Mouse (Mus musculus) lung, postnatal 25 days (tissue): ENCODE results near the gene Lmod1.

Source experiments
- DNase-seq: peaks from one replicate; pipeline ENCODE4 v3.0.0; 2022; ENCODE audit warnings: low spot score

Lmod1 gene

DNA sequence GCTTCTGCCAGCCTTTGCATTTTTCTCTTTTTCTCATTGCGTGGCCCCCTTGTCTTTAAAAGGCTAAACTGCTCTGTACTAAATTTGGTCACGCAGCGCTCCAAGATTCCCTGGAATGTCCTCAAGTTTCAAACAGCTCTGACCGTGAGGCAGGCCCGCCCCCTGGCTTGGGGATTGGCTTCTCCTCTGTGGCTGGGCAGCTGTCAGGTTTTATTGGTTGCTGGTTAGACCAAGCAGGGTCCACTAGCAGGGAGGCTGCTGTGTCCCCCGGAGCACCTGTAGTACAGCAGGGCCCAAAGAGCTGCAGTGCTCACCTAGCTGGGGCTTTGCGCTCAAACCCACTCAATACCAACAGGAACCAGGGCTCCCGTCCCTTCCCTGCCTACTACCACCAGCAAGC, at the start of gene Lmod1:
TSS of gene Lmod1 (plus strand) at position 237 of the 400 bp plus-strand sequence.
- DNase-seq = peak; percentile 59

DNA sequence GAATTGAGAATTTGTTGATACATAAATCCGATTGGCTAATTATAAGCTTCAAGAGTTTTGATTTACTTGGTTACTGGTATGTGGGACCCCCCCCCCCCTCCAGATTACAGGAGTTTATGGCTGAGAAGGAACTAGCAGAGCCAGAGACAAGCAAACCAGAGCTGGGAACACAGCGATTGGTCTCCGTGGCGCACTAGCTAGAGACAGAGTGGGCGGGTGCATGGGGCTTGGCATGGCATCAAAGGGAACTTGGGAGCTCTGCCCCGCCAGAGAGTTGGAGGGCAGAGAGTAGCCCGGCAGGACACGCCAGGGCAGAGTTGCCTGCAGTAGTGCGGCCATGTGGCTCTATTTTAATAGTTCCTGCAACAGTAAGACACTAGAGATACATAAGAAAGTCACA, 44.0 kb upstream of the Lmod1 start:
- DNase-seq = peak; percentile 88

DNA sequence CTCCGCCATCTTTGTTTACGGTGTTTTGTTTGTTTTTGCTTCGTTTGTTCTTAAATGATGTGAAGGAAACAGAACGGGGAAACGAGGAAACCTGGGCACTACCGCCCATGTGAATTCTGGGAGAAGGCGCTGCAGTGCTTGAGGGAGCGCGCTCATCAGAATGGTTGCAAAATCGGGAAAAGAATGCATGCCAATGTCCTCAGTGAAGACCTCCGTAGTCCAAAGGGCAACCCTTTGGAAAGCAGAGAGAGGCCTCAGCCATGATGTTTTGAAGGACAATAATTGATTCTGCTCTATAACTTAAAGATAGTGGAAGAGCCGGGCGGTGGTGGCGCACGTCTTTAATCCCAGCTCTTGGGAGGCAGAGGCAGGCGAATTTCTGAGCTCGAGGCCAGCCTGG, 42.8 kb upstream of the Lmod1 start:
- no peak for DNase-seq

DNA sequence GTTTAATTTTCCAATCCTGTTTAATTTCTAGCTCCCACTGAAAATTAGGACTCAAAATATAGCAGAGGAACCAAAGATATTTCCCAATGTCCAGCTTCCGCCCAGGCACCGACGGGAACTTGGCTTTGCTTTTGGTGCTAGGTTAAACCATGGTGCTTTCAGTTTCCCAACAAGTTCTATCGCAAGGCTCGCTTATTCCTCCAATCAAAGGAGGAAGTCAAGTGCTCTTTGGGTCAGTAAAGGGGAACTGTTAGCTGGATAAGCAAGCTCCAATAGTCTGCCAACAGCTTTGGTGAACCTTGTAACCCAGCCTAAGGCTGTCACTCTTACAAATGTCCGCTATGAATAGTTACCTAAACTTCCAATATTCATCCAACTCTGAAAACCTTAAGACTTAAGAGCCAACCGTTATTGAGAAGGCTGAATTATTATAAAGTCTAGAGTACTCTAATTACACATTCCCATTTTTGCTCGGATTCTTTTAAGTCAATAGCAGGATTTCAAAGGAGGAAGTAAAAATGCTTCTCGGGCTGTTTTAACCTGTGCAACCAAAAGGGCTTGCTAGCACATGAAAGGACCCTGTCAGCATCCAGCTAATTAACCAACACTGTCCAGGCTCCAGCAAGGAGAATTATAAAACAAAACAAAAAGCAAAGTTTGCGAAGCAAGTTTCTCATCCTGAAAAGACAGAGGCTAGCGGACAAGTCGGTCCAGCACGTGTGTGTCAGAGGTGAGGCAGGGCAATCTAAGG, 41.9 kb upstream of the Lmod1 start:
- peak; percentile 81 for DNase-seq

DNA sequence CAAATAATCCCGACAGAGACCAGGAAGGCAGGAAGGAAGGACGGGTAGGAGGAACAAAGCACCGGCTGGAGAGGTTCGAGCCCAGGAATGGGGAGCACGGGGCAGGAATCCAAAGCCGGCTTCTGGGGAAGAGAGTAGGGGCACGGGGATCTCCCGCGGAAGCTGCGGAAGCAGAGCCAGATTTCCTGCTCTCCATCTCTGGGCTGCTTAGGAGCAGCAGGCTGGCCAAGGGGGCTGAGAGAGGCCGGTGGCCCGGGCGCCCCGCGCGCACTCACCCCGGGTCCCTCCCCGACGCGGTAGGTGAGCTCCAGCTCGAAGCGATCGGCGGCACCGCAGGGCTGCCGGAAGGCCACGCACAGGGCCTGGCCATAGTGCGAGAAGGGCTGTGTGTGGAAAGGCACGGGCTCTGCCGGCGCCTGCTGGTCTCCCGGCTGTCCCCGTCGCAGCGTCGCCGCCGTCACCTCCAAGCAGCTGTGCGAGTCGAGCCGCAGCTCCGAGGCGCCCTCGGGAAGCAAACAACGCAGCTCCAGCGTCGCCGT, 41.3 kb upstream of the Lmod1 start:
- DNase-seq = no peak

DNA sequence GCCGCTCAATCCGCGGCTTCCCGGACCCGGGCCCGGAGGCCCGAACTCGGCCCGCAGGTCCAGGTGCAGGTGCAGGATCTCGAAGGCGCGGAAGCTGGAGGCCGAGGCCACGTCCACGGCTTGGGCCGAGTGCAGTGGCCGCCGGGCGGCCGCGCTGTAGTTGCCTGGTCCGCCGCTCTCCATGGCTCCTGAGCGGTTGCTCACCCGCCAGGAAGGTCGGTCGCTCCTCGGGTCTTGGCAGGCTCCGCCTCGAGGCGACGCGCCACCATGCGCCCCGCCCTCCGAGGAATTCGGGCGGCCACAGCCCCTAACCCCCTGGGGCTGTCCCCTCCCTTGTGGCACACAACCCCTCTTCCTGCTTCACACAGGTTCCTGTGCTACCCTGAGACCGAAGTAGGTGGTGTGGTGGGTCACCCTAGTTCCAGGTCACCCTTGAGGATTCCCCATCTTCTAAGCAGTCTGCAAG, 40.7 kb upstream of the Lmod1 start, which contains the start of gene Rnpep:
TSS of gene Rnpep (minus strand) at position 259 of the 466 bp plus-strand sequence.
- peak; percentile 70 for DNase-seq

DNA sequence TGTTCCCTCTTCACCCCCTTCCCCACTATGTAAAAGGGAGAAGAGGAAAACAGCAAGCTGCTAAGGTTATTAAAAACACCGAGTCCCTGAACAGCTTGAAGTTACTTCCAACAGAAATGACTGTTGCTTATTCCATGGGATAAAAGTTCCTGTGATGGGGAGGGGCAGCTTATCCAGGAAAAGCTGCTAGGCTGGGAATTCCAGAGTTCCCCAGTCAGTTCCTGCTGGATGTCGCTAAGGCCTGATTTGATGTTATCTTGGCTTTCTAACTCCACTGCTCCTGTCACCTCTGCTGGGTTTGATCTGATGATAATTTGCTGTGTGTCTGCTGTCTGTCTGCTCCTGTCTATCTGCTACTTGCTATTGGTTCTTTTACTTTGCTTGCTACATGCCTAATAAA, 38.3 kb upstream of the Lmod1 start:
- peak; percentile 10 for DNase-seq

DNA sequence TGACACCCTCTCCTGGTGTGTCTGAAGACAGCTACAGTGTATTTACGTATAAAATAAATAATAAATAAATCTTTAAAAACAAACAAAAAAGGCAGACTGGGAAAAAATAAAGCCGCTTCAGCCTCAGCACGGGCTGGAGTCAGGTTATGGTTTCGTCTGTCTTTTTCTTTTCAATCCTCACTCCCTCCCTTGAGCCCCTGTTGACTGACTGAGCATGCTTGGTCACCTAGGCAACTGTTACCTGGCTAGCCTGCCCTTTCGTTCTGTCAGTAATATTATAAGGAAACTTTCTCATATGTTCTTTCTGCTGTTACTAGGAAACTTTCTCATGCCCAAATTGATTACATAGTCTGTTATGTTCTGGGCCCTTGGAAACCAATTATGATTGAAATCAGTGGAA, 33.7 kb upstream of the Lmod1 start:
- DNase-seq = no peak

DNA sequence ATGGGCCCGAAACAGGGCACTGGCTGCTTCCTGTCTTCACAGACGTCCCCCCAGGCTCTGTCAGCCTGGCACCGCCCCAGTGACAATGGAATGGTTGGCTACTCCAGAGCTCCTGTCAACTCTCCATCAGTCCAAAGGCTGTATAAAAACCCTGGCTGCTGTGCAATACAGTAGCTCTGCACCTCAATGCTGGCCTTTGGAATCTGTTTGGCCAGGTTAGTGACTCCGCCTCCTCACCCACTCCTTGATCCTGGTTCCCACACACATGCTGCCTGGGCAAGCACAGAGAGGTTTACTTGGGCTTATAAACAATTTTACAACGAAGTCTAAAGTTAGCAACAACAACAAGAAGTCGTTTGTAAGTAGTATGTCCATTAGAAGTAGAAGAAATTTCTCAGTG, 13.3 kb upstream of the Lmod1 start:
- DNase-seq = no peak

DNA sequence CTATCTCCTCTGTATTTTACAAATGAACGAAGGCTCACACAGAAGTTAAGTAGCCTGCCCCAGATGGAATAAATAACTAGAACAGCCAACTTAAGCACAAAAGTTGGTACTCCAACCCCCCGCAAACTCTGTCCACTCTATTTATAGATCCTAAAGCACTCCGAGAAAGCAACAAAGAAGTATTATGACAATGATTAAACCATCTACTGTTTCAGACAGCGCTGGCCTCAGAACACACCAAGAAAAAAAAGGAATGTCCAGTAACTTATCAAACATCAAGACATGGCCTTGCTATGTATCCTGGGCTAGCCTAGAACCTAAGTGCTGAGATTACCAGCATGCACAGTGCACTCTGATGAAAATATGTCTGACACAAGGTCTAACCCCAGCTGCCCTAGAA, 12.4 kb upstream of the Lmod1 start:
- DNase-seq = no peak

DNA sequence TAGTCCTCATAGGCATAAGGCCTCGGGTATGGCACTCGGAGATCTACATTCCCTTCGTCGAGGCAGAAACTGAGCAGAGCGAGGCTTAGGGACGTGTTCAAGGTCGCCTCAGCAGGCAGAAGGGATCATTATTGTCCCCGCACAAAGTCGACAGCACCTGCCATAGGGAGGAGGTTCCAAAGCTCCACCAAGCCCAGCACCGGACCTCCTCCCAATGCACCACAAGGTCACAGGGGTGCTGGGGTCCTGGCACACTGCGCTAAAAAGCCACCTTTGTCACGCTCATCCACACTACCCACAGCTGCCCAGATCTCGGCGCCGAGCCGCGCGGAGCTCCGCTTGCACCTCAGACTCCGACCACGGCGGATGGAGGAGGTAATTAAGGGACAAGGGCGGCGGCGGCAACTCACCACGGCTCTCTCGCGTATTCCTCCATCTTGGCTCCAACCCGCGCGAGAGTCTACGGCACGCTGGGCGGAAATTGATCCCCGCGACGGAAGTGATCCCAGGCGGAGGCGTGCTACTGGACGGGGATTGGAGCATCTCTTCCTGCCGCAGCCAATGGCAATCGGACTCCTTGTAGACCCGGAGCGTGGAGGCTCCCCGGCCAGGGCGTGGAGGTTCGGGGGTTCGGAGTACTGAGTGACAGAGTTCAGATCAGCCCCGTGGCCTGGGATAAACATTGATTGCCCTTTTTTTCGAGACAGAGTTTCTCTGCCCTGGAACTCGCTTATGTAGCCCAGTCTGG, 11.1 kb upstream of the Lmod1 start, which contains the start of gene Timm17a:
TSS of gene Timm17a (minus strand) at position 495 of the 748 bp plus-strand sequence.
- DNase-seq = peak; percentile 96

DNA sequence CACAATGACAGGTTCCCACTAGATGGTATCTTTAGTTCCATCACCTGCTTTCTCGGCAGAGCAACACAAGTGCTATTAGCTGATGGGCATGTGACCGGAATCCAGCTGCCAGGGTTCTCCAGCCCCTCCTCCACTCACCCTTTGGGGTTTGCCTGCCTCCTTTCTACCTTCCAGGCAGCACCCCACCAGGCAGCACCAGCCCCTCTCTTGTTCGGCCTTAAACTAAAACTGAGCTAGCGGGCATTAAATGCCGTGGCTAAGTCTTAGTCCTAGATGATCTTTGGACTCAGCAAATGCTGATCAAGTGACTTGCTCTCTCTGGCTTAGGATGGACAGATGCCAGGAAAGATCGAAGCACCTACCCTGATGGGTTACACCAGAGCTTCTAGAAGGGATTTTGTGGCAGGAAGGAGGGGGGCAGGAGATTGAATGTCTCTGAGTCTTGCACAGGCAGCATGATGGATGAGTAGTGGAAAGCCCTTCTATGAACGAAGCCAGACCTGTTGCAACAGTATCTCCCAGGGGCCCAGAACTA, 1.2 kb upstream of the Lmod1 start:
- DNase-seq = no peak

DNA sequence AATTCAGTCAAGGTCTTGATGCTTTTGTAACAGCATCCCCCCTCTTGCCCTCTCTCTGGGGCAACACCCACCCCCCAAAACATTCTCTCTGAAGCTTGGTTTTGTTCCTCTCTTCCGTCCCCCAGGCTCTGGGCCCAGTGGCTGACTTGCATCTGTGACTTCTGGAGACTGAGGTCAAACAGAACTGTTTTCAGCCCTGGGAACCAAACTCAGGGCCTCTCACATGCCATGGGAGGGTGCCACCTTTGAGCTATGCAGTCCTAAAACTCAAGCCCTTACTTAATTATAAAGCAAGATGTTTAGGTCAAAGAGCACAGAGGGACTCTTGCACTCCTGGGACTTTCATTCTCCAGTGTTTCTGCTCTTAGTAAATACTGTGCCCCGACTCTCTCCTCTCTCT, 1.3 kb downstream of the Lmod1 start:
- no peak for DNase-seq

DNA sequence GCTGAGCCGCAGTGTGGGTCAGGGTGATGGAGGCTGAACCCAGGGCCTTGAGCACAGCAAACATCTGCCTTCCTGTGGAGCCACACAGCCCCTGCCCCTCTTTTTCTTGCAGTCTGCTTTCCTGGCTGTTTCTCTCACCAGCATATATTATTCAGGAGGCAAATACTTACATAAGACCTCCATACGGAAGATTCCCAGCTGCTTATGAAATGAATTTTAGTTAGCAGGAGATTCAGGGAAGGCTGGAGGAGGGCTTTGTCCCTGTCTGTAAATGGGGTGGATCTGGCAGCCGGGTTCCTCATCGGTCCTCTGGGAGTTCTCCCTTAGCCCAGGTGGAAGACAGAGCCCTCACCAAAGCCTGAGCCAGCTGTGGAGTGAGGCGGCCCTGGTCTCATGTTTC, 3.8 kb downstream of the Lmod1 start:
- no peak for DNase-seq

DNA sequence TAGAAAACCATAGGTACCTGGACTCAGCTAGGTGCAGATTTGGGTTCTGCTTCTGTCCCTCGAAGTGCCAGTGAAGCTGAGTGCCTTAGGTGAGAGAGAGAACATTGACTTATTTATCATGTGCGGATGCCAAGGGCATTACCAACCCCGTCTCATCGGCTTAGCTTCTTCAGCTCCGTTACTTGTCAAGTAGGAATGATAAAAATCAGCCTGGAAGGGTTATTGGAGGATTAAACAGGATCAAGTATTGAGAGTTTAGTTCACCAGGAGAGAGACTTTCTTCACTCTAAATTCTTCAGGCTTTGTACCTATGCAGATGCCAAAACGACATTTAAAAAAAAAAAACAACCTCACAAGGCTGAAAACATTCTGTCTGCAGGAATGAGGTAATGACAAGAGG, 6.0 kb downstream of the Lmod1 start:
- DNase-seq = no peak

DNA sequence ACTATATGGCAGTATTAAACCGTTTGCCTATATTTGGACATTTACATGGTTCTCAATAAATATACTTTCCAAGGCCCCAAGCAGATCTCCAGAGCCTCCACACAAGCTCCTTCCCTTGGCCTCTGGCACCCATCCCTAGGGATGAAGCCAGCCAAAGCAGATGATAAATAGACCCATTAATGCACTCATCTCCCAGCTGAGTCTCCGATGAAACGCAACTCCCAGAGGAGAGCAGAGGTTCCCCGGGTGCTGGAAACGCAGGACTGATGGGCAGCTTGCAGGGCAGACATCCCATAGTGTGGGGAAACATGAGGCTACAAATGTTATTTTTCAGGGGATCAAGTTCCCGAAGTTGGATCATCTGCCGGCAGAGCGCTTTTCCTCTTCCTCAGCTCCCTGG, 17.3 kb downstream of the Lmod1 start:
- DNase-seq = no peak

DNA sequence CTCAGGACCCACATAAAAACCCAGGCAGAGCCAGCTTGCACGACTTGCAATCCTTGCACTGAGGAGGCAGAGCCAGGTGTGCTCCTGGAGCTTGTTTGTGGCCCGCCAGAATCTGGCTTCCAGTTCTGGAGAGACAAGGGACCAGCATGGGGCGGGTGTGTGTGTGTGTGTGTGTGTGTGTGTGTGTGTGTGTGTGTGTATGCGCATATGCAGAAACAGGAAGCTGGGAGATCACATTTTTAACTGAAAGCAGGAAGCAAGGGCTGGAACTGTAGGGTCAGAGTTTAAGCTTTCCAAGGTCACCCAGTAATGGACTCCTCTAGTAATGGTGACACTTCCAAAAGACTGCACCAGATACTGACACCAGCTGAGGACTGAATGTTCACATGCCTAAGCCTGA, 19.4 kb downstream of the Lmod1 start:
- DNase-seq = no peak

DNA sequence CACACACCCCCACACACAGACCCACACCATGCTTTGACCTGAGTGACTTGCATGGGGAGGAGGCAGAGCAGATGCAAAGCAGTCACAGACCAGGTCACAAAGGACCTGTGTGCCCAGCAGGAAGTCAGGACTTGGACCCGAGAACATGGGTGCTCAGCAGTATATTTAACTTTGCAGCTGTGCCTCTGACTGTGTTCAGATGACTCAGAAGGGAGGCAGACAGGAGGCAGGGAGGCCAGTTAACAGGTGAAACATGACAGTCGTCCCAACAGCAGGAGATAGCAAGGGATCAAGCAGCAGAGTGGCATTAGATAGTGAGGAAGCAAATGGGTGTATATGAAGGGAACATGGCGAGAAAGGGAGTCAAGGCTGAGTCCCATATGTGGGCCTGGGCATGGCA, 22.3 kb downstream of the Lmod1 start:
- DNase-seq = no peak

DNA sequence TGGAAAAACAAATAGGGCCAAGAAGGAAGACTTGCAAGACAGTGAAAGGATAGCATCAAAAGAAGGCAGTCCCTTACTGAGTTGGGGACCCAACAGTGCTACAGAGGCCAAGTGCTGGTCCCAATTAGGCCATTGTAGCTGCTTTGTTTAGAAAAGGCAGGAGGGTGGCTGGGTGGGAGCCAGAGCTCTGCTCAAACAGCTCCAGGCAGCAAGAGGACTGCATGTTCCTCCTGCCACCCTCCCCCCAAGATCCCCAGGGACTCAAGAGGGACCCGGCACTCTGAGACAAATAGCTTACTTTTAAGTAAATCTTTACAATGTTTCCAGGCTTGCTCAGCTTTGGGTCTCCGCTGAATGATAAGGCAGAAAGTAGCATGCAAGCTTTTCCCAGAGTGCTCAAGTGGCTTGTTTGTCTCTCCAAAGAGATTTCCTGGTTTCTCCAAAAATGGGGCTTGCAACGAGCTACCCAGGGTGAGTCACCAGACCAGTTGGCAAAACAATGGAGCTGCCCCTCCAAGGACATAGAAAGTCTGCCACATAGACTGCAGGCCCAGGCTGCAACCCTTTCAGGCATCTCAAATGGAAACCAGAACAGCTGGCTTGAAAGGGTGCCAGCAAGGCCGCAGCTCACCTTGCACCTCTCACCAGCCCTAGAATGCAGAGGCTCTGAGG, 23.0 kb downstream of the Lmod1 start:
- peak; percentile 61 for DNase-seq

DNA sequence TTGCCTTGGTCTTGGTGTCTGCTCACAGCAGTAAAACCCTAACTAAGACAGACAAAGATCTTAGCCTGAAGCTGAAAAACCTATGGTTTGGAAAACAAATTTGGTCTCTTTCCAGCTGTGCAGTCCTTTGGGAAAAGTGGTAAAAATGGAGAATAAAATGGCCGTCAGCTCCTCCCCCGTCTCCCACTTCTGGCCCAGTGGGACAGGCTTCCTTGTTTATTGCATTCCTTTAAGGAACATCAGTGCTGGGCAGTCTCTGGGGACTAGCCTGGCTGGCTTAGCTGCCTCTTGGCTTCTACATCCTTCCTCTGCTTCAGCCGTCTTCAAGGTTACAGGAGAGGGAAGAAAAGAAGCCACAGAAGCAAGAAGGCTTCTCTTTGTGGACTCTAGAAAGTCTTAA, 27.3 kb downstream of the Lmod1 start:
- DNase-seq = peak; percentile 31

DNA sequence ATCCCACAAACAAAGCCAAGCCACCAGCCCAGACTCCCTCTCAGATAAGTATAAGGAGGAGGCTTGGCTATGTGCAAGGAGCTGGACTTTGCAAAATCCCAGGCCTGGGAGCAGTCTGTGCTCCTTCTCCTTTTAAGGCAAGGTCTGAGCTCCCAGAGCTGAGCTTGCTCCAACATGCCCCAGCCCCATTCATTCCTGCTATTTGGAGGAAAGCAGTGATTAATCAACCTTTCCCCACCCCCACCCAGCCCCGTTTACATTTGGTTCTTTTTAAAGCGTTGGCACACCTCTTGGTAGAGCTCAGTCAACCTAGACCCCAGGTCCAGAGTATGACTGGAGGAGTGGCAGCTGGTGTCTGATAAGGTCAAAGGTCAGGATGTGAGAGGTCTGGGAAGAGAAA, 34.5 kb downstream of the Lmod1 start:
- no peak for DNase-seq

DNA sequence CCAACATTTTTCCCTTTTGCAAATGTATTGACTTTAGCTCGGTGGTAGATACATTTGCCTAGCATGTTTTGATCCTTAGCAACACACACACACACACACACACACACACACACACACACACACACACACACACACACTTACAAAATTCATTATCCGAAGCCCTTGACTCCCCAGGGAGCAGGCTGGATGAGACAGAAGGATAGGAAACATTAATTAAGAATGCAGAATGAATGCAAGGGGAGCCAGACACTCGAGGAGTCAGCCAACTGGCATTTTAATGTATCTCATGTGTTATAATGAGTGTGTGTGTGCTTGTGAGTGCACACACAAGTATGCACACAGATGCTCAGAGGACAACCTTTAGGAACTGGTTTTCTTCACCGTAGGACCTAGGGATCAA, 36.9 kb downstream of the Lmod1 start:
- DNase-seq = no peak
